Mouse (Mus musculus) CD4-positive helper T cell, adult 2 months (primary cell): Measurements from ENCODE around the gene Myzap.
A peak's percentile ranks its signal among the peaks of the same experiment; 100 is the strongest.

ENCODE experiments used
- DNase-seq: peaks from one replicate; pipeline ENCODE4 v3.0.0-alpha.2; 2012; ENCODE audit warnings: low read depth, missing footprints, low spot score

Myzap gene

GRCm38 (mm10) chr9:71484871-71485474, 107.2 kb downstream of the Myzap start:
- DNase-seq, result no peak

DNA sequence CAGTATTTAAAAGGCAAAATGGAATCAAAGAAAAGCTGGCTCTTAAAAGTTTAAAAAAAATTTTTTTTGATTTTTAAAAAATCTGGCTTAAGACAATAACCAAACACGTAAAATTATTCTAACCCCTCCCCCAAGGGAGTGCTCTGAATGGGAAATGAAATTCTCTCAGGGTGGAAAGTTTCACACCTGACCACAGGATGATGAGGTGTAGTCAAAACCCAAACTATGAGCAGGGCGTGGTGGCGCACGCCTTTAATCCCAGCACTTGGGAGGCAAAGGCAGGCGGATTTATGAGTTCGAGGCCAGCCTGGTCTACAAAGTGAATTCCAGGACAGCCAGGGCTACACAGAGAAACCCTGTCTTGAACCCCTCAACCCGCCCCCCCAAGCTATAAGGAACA, 108.3 kb downstream of the Myzap start:
- DNase-seq, result peak; percentile 67

- no peak for DNase-seq
Measured at GRCm38 (mm10) chr9:71480305-71480704, 111.9 kb downstream of the Myzap start.

GRCm38 (mm10) chr9:71479413-71479812, 112.7 kb downstream of the Myzap start:
- no peak for DNase-seq

- no peak for DNase-seq
Measured at GRCm38 (mm10) chr9:71478596-71478995, 113.6 kb downstream of the Myzap start.

DNA sequence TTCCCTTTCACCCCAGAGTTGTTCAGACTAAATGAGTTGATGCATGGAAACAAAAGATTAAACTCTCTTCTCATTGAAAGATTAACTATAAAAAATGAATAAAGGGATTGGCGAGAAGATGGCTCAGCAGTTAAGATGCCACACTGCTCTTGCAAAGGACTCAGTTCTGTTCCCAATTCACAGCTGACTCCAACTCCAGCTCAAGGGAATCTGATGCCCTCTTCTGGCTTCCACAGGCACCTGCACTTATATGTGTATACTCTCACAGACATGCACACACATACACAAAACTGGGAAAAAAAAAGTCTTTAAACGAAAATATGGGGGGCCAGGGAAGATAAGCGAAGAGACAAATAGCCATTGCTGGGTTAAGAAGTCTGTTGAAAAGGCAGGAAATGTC, 115.6 kb downstream of the Myzap start:
- DNase-seq, result no peak

DNA sequence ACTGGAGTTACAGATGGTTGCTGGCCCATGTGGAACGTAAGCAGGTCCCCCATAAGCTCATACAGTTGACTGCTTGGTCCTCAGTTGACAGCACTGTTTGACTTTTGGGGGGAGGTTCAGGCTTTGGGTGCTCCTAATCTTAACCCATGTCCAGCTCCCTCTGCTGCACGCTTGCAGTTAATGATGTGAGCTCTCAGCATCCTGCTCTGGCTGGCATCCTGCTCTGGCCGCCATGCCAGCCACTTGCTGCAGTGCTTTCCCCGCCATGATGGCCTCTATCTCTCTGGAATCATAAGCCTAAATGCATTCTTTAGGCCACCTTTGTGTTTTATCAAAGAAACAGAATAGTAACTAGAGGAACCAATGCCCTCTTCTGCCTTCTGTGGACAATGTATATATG, 116.6 kb downstream of the Myzap start:
- DNase-seq, result no peak

- no peak for DNase-seq
Measured at GRCm38 (mm10) chr9:71467434-71467833, 124.7 kb downstream of the Myzap start.

- no peak for DNase-seq
Measured at GRCm38 (mm10) chr9:71466111-71466510, 126.0 kb downstream of the Myzap start.

- DNase-seq, result no peak
Measured at GRCm38 (mm10) chr9:71463072-71463667, 129.0 kb downstream of the Myzap start.

- no peak for DNase-seq
Measured at GRCm38 (mm10) chr9:71456738-71457137, 135.4 kb downstream of the Myzap start.
